Mouse (Mus musculus) megakaryocyte, embryonic 14.5 days (primary cell): ENCODE measurements at regions not wholly inside any gene's neighbourhood (a gene's known extent, or its start where the extent isn't known, plus 50 kb on each side); places are given as distances from the start of the nearest gene placed in this dataset.

Experiments
- FLI1 ChIP-seq: IDR thresholded peaks from 2 replicates; pipeline ENCODE4 v1.6.1; 2012; ENCODE audit warnings: low read length, inconsistent platforms, mixed read lengths
- GATA1 ChIP-seq: IDR thresholded peaks from 3 replicates; pipeline ENCODE4 v1.6.1; 2012; ENCODE audit warnings: mixed read lengths, low read length, inconsistent platforms, borderline replicate concordance

DNA sequence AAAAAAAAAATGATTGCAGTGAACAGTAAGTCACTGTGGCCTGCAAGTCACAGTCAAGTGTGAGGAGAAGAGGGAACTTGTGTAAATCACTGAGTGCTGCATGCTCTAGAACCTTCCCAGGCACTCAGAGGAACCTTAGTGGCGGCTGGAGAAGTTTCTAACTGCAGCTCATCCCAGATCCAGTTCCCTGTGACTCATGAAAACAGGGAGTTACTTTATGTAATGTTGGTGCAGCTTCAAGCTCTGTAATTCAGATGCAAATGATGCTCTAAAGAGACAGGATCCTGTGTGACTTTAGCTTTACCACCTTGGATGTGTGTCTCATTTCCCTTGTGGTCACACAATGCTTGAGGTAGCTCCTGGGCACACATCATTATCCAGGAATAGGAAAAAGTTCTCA, 253.8 kb downstream of the Dok5 start:
- no peak for TF ChIP-seq GATA1
- TF ChIP-seq FLI1, result no peak
